Mouse (Mus musculus): ENCODE results near the gene Rnase11.

- TF ChIP-seq MAFK (IDR thresholded peaks at IDR 0.05; ENCODE audit: insufficient read depth, low read depth, low read length) (no peak), ZNF384 (IDR thresholded peaks at IDR 0.05; ENCODE audit: low read depth, low read length) (no peak), ZC3H11A (IDR thresholded peaks at IDR 0.05; ENCODE audit: borderline replicate concordance, low read depth, low read length) (no peak)
Measured at GRCm38 (mm10) chr14:51050063-51050462, at the start of gene Rnase11.
